Mouse (Mus musculus) splenic B cell, adult 2 months (primary cell): Measurements from ENCODE around the gene Blvra.
A peak's percentile ranks its signal among the peaks of the same experiment; 100 is the strongest.

ENCODE experiments used
- DNase-seq: peaks from one replicate; pipeline ENCODE4 v3.0.0-alpha.2; 2011; ENCODE audit warnings: low read depth, low spot score
- H3K27me3 ChIP-seq: 2 replicates; pipeline ENCODE4 v1.6.1; 2012; ENCODE audit warnings: mild to moderate bottlenecking, low read length, moderate library complexity, mixed read lengths; ENCODE audit not compliant: control insufficient read depth, poor library complexity, insufficient read depth, severe bottlenecking
- H3K36me3 ChIP-seq: 2 replicates; pipeline ENCODE4 v1.6.1; 2012; ENCODE audit warnings: mild to moderate bottlenecking, low read length, moderate library complexity, mixed read lengths; ENCODE audit not compliant: control insufficient read depth, poor library complexity, insufficient read depth, severe bottlenecking

Blvra gene

DNA sequence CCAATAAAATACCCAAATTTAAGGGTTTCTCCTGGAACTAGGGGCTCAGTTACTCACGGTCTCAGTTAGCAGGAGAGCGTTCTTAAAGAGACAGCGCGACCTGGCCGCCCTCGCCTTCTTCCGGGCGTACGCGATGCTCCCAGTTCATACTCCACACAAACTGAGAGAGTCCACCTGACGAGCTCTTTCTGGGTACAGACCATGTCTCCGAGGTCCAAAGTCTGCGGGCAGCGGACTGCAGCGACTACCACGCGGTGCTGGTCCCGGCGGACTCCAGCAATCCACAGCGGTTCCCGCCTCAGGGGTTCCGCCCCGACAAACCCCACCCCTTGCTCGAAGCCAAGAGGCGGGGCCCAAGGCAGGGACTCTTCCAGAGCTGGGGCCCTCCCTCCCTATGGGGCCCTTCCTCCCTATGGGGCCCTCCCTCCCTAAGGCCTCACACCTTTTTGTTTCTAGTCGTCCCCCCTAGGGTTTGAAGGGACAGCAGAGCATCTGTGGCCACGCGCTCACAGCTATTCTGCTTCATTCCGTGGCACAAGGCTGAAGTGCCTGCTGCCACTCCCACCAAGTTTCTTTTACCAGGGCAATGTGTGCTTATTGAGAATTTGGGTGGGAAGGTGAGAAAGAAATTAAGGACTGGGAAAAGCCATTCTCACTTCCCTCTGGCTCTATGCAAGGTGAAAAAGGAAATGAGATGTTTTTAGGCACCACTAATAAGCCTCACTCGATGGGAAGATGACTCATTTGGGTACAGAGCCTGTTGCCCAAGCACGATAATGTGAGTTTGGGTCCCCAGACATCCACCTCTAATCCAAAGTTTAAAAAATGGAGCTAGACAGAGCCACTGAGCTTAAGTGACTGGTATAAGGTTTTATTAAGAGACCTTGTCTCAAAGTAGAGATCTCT, 72.9 kb downstream of the Blvra start, which contains the start of gene Itpripl1:
Itpripl1 (minus strand) TSS at position 285 of the 906 bp plus-strand sequence.
- Histone ChIP-seq H3K27me3 (no peaks in the 10 kb centered on the region), H3K36me3 (peaks cover 3% of the 10 kb centered on the region; the same call in 1 of the 2 replicates)
- DNase-seq = peak; percentile 67

- no peak for DNase-seq
These were observed 75.2 kb downstream of the Blvra start for GRCm38 (mm10) chr2:127145699-127146098.

More at GRCm38 (mm10) chr2:127145699-127146098, 75.2 kb downstream of the Blvra start:
- no peaks in the 10 kb centered on the region for H3K36me3 ChIP-seq
- H3K27me3 ChIP-seq = no peaks in the 10 kb centered on the region
